Mouse (Mus musculus) kidney, embryonic 14.5 days (tissue): ENCODE measurements around the gene Acvr1b. TPM values are rescaled to one million over a fixed set of nuclear protein-coding genes. Genes with fewer than 3 reads are reported as not detected.
A peak's percentile ranks its signal among the peaks of the same experiment; 100 is the strongest.

Experiments
- ATAC-seq: fragments of 200-750 bp; cut with Nextera tagmentation; 2 replicates; pipeline ENCODE4 v1.8.0; 2017; ENCODE audit warnings: moderate number of reproducible peaks, mild to moderate bottlenecking, moderate TSS enrichment, moderate library complexity; ENCODE audit not compliant: low FRiP score, low TSS enrichment
- H3K27ac ChIP-seq: fragments of 300-500 bp; sonication (generic); 2 replicates; pipeline ENCODE4 v1.5.1; 2014; ENCODE audit warnings: low read depth, mild to moderate bottlenecking, low read length, moderate library complexity, mixed read lengths
- H3K27me3 ChIP-seq: fragments of 300-500 bp; sonication (generic); 2 replicates; pipeline ENCODE4 v1.6.1; 2014; ENCODE audit warnings: mild to moderate bottlenecking, low read length; ENCODE audit not compliant: control insufficient read depth, insufficient read depth
- H3K36me3 ChIP-seq: fragments of 300-500 bp; sonication (generic); 2 replicates; pipeline ENCODE4 v1.6.1; 2014; ENCODE audit warnings: low read length, mixed read lengths; ENCODE audit not compliant: control insufficient read depth, insufficient read depth
- H3K4me1 ChIP-seq: fragments of 300-500 bp; sonication (generic); 2 replicates; pipeline ENCODE4 v1.6.1; 2014; ENCODE audit warnings: low read length, mixed read lengths; ENCODE audit not compliant: control insufficient read depth, insufficient read depth
- H3K4me2 ChIP-seq: fragments of 300-500 bp; sonication (generic); replicated peaks from 2 replicates; pipeline ENCODE4 v1.6.1; 2014; ENCODE audit warnings: low read depth, mild to moderate bottlenecking, low read length
- H3K4me3 ChIP-seq: fragments of 300-500 bp; sonication (generic); 2 replicates; pipeline ENCODE4 v1.5.1; 2014; ENCODE audit warnings: mild to moderate bottlenecking, low read length
- H3K9ac ChIP-seq: fragments of 300-500 bp; sonication (generic); 2 replicates; pipeline ENCODE4 v1.6.1; 2014; ENCODE audit warnings: low read depth, mild to moderate bottlenecking, low read length, moderate library complexity
- H3K9me3 ChIP-seq: fragments of 300-500 bp; sonication (generic); 2 replicates; pipeline ENCODE4 v1.6.1; 2016; ENCODE audit warnings: low read length; ENCODE audit not compliant: control insufficient read depth
- WGBS: fragments of 180-500 bp; shearing (Covaris S2); extraction: QIAGEN DNeasy Blood & Tissue Kit; methylation state at CpG from one replicate; pipeline ENCODE4 v1.1.7; 2014; 5-methylcytosine and 5-hydroxymethylcytosine counted together
- polyA plus RNA-seq: library from polyadenylated mRNA; unstranded; fragments of >200 nt; fragmentation: Nextera tagmentation; extraction: Ambion mirVana; gene quantifications from 2 replicates; pipeline ENCODE4 v1.2.1, GENCODE M21; 2014

Gene Acvr1b
- polyA plus RNA-seq, 1 experiment from 2014 or later = 7.2 TPM

DNA sequence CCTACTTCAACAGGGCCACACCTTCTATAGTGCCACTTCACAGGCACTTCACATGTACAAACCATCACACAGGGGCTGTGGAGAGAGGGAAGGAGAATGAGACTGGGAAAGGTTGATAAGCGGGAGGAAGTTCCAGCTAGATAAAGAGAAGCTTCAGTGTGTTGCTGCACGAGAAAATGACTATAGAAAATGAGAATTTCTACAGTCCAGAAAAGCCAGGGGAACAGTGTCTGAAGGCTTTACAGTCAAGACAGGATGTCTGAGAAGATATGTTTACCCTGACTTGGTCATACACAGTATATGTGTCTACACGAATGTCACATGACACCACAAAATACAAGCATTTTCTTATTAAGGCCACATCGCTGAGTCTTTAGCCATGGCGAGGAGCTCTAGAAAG lies 4.0 kb upstream of the Acvr1b start:
- 86% methylated on average over 5 of the region's 5 CpGs for WGBS
- no peak overlapping the region for H3K27ac ChIP-seq
- H3K4me3 ChIP-seq = no peak overlapping the region
- no peak for ATAC-seq
- H3K9me3 ChIP-seq = no peaks in the 10 kb centered on the region
- H3K4me2 ChIP-seq = no peak overlapping the region
- peaks cover 9% of the 10 kb centered on the region; the same call in 1 of the 2 replicates for H3K4me1 ChIP-seq
- H3K9ac ChIP-seq = no peak overlapping the region
- H3K36me3 ChIP-seq = no peaks in the 10 kb centered on the region
- no peaks in the 10 kb centered on the region for H3K27me3 ChIP-seq

DNA sequence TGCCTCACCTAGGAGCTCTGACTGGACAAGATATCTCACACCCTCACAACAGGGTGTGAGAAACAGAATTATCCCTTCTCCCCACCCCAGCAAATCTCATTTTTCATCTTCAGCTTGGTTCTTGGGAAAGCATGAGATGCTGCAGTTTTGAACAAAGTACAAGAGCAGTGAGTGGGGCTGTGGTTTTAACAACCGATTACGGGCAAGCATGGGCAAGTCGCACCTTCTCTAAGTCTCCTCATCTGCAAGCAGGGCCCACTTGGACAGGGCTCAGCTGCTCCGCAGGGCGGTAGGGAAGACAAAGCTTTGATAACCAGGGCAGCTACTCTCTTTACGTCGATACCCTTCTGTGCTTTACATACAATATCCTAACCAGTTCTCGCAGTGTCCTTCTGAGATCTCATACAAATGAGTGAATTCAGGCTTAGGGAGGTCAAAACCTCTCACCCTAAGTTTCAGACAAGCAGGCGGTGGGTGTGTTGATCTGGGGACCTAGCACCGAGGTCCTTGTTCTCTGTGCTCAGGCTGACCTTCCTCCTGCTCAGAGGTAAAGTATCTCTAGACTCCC lies 3.4 kb upstream of the Acvr1b start:
- ATAC-seq = no peak
- Histone ChIP-seq H3K36me3 (no peaks in the 10 kb centered on the region), H3K9ac (no peak overlapping the region), H3K27ac (no peak overlapping the region), H3K9me3 (no peaks in the 10 kb centered on the region), H3K4me2 (no peak overlapping the region), H3K4me3 (no peak overlapping the region), H3K4me1 (peaks cover 15% of the 10 kb centered on the region), H3K27me3 (no peaks in the 10 kb centered on the region)
- 87% methylated on average over 10 of the region's 10 CpGs for WGBS

- no peak overlapping the region for H3K9ac ChIP-seq
- H3K27me3 ChIP-seq = no peaks in the 10 kb centered on the region
- no peak overlapping the region for H3K4me2 ChIP-seq
- WGBS = 76% methylated on average over 4 of the region's 4 CpGs
- no peak overlapping the region for H3K4me3 ChIP-seq
- no peak overlapping the region for H3K27ac ChIP-seq
- no peak for ATAC-seq
- no peaks in the 10 kb centered on the region for H3K9me3 ChIP-seq
- no peaks in the 10 kb centered on the region for H3K36me3 ChIP-seq
- H3K4me1 ChIP-seq = peaks cover 14% of the 10 kb centered on the region
These were observed 2.6 kb upstream of the Acvr1b start for GRCm38 (mm10) chr15:101171272-101171671.

GRCm38 (mm10) chr15:101172016-101172415 lies 1.9 kb upstream of the Acvr1b start:
- ATAC-seq = no peak
- no peak overlapping the region for H3K9ac ChIP-seq
- no peaks in the 10 kb centered on the region for H3K27me3 ChIP-seq
- WGBS = 95% methylated on average over 2 of the region's 2 CpGs
- H3K9me3 ChIP-seq = no peaks in the 10 kb centered on the region
- H3K4me2 ChIP-seq = no peak overlapping the region
- H3K36me3 ChIP-seq = no peaks in the 10 kb centered on the region
- no peak overlapping the region for H3K27ac ChIP-seq
- peaks cover 20% of the 10 kb centered on the region for H3K4me1 ChIP-seq
- H3K4me3 ChIP-seq = no peak overlapping the region

DNA sequence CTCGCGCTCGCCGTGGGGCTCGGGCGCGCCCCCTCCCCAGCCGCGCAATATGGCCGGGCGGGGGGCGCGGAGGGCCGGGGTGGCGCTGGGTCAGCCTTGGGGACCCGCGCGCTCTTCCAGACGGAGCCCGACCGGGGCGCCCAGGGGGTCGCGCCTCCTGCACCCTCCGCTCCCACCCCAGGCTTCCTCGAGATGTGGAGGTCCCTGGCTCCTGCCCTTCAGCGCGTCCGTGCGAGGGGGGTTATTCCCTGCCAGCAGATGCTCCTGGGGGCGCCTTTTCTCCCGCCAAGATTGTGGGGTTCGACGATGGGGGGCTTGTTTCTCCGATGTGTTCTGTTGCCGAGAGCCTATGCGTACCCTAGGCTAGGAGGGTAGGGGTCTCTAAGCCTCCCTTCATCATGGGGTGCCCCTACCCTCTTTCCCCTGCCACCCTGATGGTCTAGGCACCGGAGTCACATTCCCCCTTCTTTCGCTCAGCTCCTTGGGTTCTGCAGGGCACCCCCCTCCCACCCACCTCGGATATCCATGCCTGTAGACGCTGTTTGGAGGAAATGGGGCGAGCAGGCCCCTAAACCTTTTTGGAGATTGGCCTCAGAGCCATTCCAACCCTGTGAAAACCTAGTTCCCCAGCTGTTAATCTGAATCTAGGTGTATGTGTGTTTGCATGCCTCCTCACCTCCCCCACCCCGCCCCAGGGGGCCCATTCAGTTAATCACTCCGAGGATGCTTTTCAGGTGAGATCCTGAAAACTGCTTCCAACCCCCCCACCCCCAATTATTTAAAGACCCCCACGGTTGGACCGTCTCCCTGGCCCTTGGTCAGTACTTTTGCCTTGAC lies 645 bp downstream of the Acvr1b start:
- peak; percentile 70 for ATAC-seq
- peak overlapping the region; percentile 87 for H3K4me3 ChIP-seq

GRCm38 (mm10) chr15:101175131-101175460 lies 1.2 kb downstream of the Acvr1b start:
- H3K9me3 ChIP-seq = no peaks in the 10 kb centered on the region
- ATAC-seq = no peak
- WGBS = 10% methylated on average over 5 of the region's 5 CpGs
- peak overlapping the region; percentile 93 for H3K4me2 ChIP-seq
- no peak overlapping the region for H3K27ac ChIP-seq
- H3K9ac ChIP-seq = peak overlapping the region; percentile 92
- H3K4me1 ChIP-seq = peaks cover 27% of the 10 kb centered on the region
- H3K4me3 ChIP-seq = peak overlapping the region; percentile 87
- no peaks in the 10 kb centered on the region for H3K27me3 ChIP-seq
- H3K36me3 ChIP-seq = no peaks in the 10 kb centered on the region

More for the DNA sequence above, 645 bp downstream of the Acvr1b start:
- Histone ChIP-seq H3K27me3 (no peaks in the 10 kb centered on the region), H3K4me2 (peak overlapping the region; percentile 93), H3K4me1 (peaks cover 25% of the 10 kb centered on the region), H3K9me3 (no peaks in the 10 kb centered on the region), H3K9ac (peak overlapping the region; percentile 92), H3K36me3 (no peaks in the 10 kb centered on the region), H3K27ac (peak overlapping the region; percentile 43; the same call in 1 of the 2 replicates)
- 1% methylated on average over 20 of the region's 46 CpGs for WGBS

DNA sequence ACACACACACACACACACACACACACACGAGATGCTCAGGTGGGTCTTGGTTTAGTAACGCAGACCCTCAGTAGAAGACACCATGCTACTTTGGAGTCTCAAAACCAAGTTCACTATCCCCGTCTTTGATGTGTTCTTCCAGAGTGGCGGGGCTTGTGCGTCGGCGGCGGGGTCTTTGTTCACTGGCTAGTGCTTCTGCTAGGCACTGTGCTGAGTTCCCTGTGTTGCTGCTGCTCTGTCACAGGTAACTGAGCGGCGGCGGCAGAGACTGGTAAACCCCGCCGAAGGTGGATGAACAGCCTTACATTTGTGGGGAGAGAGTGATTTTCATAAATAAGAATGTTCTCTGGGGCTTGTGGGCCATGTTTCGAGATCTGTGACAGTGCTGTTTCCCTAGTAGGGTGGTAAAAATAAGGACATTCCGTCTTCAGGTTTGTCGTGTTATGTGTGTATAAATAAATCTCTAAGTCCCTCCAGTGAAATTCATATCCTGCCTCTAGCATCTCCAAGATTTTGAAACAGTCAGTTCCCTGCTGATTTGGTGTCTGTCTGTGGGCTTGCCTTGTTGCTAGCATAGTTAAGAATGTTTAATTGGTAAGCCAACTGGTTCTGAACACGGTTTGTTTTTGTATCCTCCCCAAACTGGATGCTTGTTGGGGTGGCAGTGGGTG lies 1.9 kb downstream of the Acvr1b start:
- no peak for ATAC-seq
- Histone ChIP-seq H3K27ac (no peak overlapping the region), H3K4me3 (peak overlapping the region; percentile 87), H3K9me3 (no peaks in the 10 kb centered on the region), H3K9ac (peak overlapping the region; percentile 92; the same call in 1 of the 2 replicates), H3K4me1 (peaks cover 33% of the 10 kb centered on the region), H3K4me2 (peak overlapping the region; percentile 93), H3K36me3 (no peaks in the 10 kb centered on the region), H3K27me3 (no peaks in the 10 kb centered on the region)
- 16% methylated on average over 17 of the region's 17 CpGs for WGBS

DNA sequence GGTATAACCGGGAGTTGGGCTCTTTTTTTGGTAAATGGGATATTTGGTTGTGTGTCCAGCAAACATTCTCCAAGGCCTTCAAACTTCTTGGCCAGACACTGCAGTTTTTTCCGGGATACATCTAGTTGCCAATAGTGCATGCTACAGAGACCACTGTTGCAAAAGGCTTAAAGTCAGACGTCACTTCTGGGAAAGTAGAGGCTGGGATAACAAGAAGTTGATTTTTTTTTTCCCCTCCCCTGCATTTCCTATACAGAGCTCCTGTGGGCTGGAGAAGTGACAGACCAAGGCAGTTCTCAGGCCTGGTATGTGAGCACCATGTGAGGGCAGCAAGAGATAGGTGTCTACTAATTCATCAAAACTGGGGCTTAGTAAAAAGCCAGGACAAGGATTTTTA lies 2.4 kb downstream of the Acvr1b start:
- Histone ChIP-seq H3K4me1 (peaks cover 39% of the 10 kb centered on the region), H3K27ac (no peak overlapping the region), H3K9me3 (no peaks in the 10 kb centered on the region), H3K27me3 (no peaks in the 10 kb centered on the region), H3K36me3 (no peaks in the 10 kb centered on the region), H3K9ac (no peak overlapping the region), H3K4me2 (no peak overlapping the region; the same call in 1 of the 2 replicates), H3K4me3 (no peak overlapping the region)
- 48% methylated on average over 3 of the region's 3 CpGs for WGBS
- ATAC-seq = no peak
